Mouse (Mus musculus) MEL-GATA-1-ER (cell line): ENCODE results near the gene Usp1.
"Not testable (repeated sequence)": the region's sequence is repeated elsewhere in the genome, so short reads cannot be mapped to it uniquely, and the experiment has no call there.

ENCODE experiments used
- DNase-seq: peaks from one replicate; pipeline ENCODE4 v3.0.0-alpha.2; 2012; ENCODE audit warnings: low read depth; ENCODE audit errors: extremely low read depth

The Usp1 gene

GRCm38 (mm10) chr4:98923568-98924070, at the start of gene Usp1:
Usp1 (plus strand) TSS chr4:98923810.
- DNase-seq: no peak

- DNase-seq: no peak
These were observed 40.9 kb upstream of the Usp1 start for GRCm38 (mm10) chr4:98882706-98883105.

GRCm38 (mm10) chr4:98886377-98886776, 37.2 kb upstream of the Usp1 start:
- no peak for DNase-seq

GRCm38 (mm10) chr4:98887148-98887547, 36.5 kb upstream of the Usp1 start:
- DNase-seq: peak; percentile 30

- DNase-seq: no peak
These were observed 13.4 kb upstream of the Usp1 start for GRCm38 (mm10) chr4:98910246-98910645.

GRCm38 (mm10) chr4:98917724-98918123, 5.9 kb upstream of the Usp1 start:
- no peak for DNase-seq

GRCm38 (mm10) chr4:98918204-98918603, 5.4 kb upstream of the Usp1 start:
- no peak for DNase-seq

- DNase-seq: no peak
These were observed 2.7 kb upstream of the Usp1 start for GRCm38 (mm10) chr4:98920896-98921295.

GRCm38 (mm10) chr4:98922061-98922642, 1.5 kb upstream of the Usp1 start:
- DNase-seq: peak; percentile 37

GRCm38 (mm10) chr4:98922643-98923567, 705 bp upstream of the Usp1 start:
- DNase-seq: peak; percentile 100

- peak; percentile 22 for DNase-seq
These were observed 678 bp downstream of the Usp1 start for GRCm38 (mm10) chr4:98924071-98924905.

GRCm38 (mm10) chr4:98924906-98925178, 1.2 kb downstream of the Usp1 start:
- no peak for DNase-seq

- no peak for DNase-seq
These were observed 1.7 kb downstream of the Usp1 start for GRCm38 (mm10) chr4:98925250-98925781.

- no peak for DNase-seq
These were observed 12.4 kb downstream of the Usp1 start for GRCm38 (mm10) chr4:98936036-98936435.

- DNase-seq: not testable (repeated sequence)
These were observed 14.6 kb downstream of the Usp1 start for GRCm38 (mm10) chr4:98938210-98938609.

GRCm38 (mm10) chr4:98950563-98950962, 27.0 kb downstream of the Usp1 start:
- DNase-seq: peak; percentile 62

- no peak for DNase-seq
These were observed 32.4 kb downstream of the Usp1 start for GRCm38 (mm10) chr4:98955986-98956385.

- DNase-seq: no peak
These were observed 36.6 kb downstream of the Usp1 start for GRCm38 (mm10) chr4:98960243-98960642.

- no peak for DNase-seq
These were observed 46.3 kb downstream of the Usp1 start for GRCm38 (mm10) chr4:98969946-98970345.

- no peak for DNase-seq
These were observed 52.1 kb downstream of the Usp1 start for GRCm38 (mm10) chr4:98975741-98976140.

- DNase-seq: not testable (repeated sequence)
These were observed 54.7 kb downstream of the Usp1 start for GRCm38 (mm10) chr4:98978288-98978687.

- DNase-seq: no peak
These were observed 55.1 kb downstream of the Usp1 start for GRCm38 (mm10) chr4:98978693-98979092.
